Mouse (Mus musculus) mouse embryonic stem cell (cell line): ENCODE data around the gene Tiparp.

Experiments used
- in situ Hi-C, 2 experiments: fragments of 300-500 bp; cut with MboI; formaldehyde crosslinking; loops; 1 replicate in 1 of 2; 3 replicates in 1 of 2; pipeline ENCODE4 v1.14.3; 2019 to 2020; ENCODE audit warnings: low sequenced_read_pairs in 2 of 2, low pct_unique_long_range_greater_than_20kb in 1 of 2, mixed read lengths in 1 of 2; ENCODE audit not compliant: unreplicated experiment in 1 of 2

Gene Tiparp

GRCm38 (mm10) chr3:65527196-65527595 is 1.0 kb upstream of the Tiparp start:
- in situ Hi-C loops = no loop called here

- in situ Hi-C loops = no loop called here
Measured at GRCm38 (mm10) chr3:65528614-65529470, 632 bp downstream of the Tiparp start.

GRCm38 (mm10) chr3:65529471-65530215 is 1.4 kb downstream of the Tiparp start:
- in situ Hi-C loops = loop anchor here in 1 of 2 experiments (5.0 kb wide), 1 partner anchor 128 kb away; no protein-coding TSS in a partner anchor

GRCm38 (mm10) chr3:65533014-65533413 is 4.8 kb downstream of the Tiparp start:
- in situ Hi-C loops = loop anchor here in 1 of 2 experiments (5.0 kb wide), 1 partner anchor 124 kb away; no protein-coding TSS in a partner anchor

- in situ Hi-C loops = loop anchor here in 1 of 2 experiments (5.0 kb wide), 1 partner anchor 124 kb away; no protein-coding TSS in a partner anchor
Measured at GRCm38 (mm10) chr3:65533598-65533997, 5.4 kb downstream of the Tiparp start.

GRCm38 (mm10) chr3:65534488-65534887 is 6.3 kb downstream of the Tiparp start:
- in situ Hi-C loops = loop anchor here in 1 of 2 experiments (5.0 kb wide), 1 partner anchor 123 kb away; no protein-coding TSS in a partner anchor

GRCm38 (mm10) chr3:65535087-65535761 is 7.0 kb downstream of the Tiparp start:
- in situ Hi-C loops = no loop called here

- in situ Hi-C loops = no loop called here
Measured at GRCm38 (mm10) chr3:65537288-65537687, 9.1 kb downstream of the Tiparp start.

GRCm38 (mm10) chr3:65540906-65541551 is 12.8 kb downstream of the Tiparp start:
- in situ Hi-C loops = no loop called here

- in situ Hi-C loops = no loop called here
Measured at GRCm38 (mm10) chr3:65541552-65541935, 13.3 kb downstream of the Tiparp start.

GRCm38 (mm10) chr3:65549785-65550184 is 21.6 kb downstream of the Tiparp start:
- in situ Hi-C loops = no loop called here

- in situ Hi-C loops = no loop called here
Measured at GRCm38 (mm10) chr3:65551065-65551464, 22.9 kb downstream of the Tiparp start.

GRCm38 (mm10) chr3:65554633-65555032 is 26.4 kb downstream of the Tiparp start:
- in situ Hi-C loops = no loop called here

GRCm38 (mm10) chr3:65558679-65559078 is 30.5 kb downstream of the Tiparp start:
- in situ Hi-C loops = no loop called here

GRCm38 (mm10) chr3:65562212-65562611 is 34.0 kb downstream of the Tiparp start:
- in situ Hi-C loops = no loop called here

- in situ Hi-C loops = no loop called here
Measured at GRCm38 (mm10) chr3:65562694-65563093, 34.5 kb downstream of the Tiparp start.

- in situ Hi-C loops = no loop called here
Measured at GRCm38 (mm10) chr3:65563926-65564624, 35.9 kb downstream of the Tiparp start.
